8 mouse cellular contexts compared by ENCODE assay signal in the genomic region with DNA sequence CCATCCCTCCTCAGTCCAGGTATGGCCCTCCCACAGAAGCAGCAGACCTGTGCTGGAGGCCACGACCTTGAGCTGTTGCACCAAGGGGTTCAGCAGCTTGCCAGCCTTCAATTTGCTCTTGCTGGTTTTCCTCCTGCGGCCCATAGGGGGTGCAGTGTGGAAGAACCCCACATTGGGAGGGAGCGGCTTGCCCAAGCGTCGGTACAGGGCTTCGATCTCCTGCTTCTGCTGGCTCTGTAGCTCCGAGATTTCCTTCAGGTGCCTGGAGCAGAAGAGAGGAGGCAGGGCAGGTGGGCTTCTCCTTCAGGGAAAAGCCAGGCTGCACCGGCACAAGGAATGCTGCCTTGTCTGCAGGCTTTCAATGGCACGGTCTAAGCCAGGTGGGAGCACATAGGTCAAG.
DNase-seq lines count a peak whose midpoint lies in the region; ATAC-seq and TF ChIP-seq lines count a peak whose summit lies in the region.

No protein-coding gene starts in this region.

- intact Hi-C loops in gastrocnemius, adult 2 months (cut with DNase I) = no loop called here
- intact Hi-C loops in gastrocnemius, postnatal 36 days (cut with DNase I) = no loop called here

- TF ChIP-seq POLR2A in embryonic fibroblast, embryonic 13.5 days (IDR thresholded peaks at IDR 0.05; ENCODE audit: low read depth, low read length) = no peak

- DNase-seq in gastrocnemius, adult 2 months = peak; percentile 26
- no peak for DNase-seq in gastrocnemius, postnatal 25 days
- DNase-seq in midbrain, embryonic 14.5 days = peak; percentile 35
- DNase-seq in right cerebral cortex, postnatal 10 days (ENCODE audit: low spot score in 2 of 2) = no peak
- DNase-seq in gastrocnemius, postnatal 36 days = no peak

- 52% methylated on average over 9 of the region's 9 CpGs for WGBS in midbrain, embryonic 14.5 days
- 49% methylated on average over 9 of the region's 9 CpGs for WGBS in midbrain, embryonic 16.5 days
- 46% methylated on average over 9 of the region's 9 CpGs for WGBS in stomach, embryonic 16.5 days

- no peaks in the 10 kb centered on the region for H3K9me3 ChIP-seq in midbrain, embryonic 14.5 days (ENCODE audit: control insufficient read depth, low read length)
- no peaks in the 10 kb centered on the region for H3K9me3 ChIP-seq in midbrain, embryonic 16.5 days (replicated peaks; ENCODE audit: control insufficient read depth, low read length, poor library complexity, severe bottlenecking)
- no peaks in the 10 kb centered on the region for H3K9me3 ChIP-seq in stomach, embryonic 16.5 days (replicated peaks; ENCODE audit: control insufficient read depth, low read length)

- no peaks in the 10 kb centered on the region for H3K4me1 ChIP-seq in midbrain, embryonic 14.5 days (ENCODE audit: control insufficient read depth, insufficient read depth, low read length)
- no peaks in the 10 kb centered on the region for H3K4me1 ChIP-seq in midbrain, embryonic 16.5 days (ENCODE audit: control insufficient read depth, insufficient read depth, low read length)
- H3K4me1 ChIP-seq in embryonic fibroblast, embryonic 13.5 days (ENCODE audit: control insufficient read depth, insufficient read depth, low read length) = no peaks in the 10 kb centered on the region
- H3K4me1 ChIP-seq in stomach, embryonic 16.5 days (ENCODE audit: control insufficient read depth, insufficient read depth, low read length) = no peaks in the 10 kb centered on the region

- H3K27me3 ChIP-seq in midbrain, embryonic 14.5 days (ENCODE audit: control insufficient read depth, insufficient read depth, low read length) = no peaks in the 10 kb centered on the region
- H3K27me3 ChIP-seq in midbrain, embryonic 16.5 days (ENCODE audit: control insufficient read depth, insufficient read depth, low read depth, low read length) = no peaks in the 10 kb centered on the region
- H3K27me3 ChIP-seq in stomach, embryonic 16.5 days (ENCODE audit: control insufficient read depth, insufficient read depth, low read length) = no peaks in the 10 kb centered on the region

- no peak overlapping the region for H3K4me3 ChIP-seq in gastrocnemius, adult 2 months
- H3K4me3 ChIP-seq in midbrain, embryonic 14.5 days (replicated peaks; ENCODE audit: low read depth, low read length) = no peak overlapping the region
- no peak overlapping the region for H3K4me3 ChIP-seq in midbrain, embryonic 16.5 days (ENCODE audit: low read depth, low read length)
- H3K4me3 ChIP-seq in embryonic fibroblast, embryonic 13.5 days (ENCODE audit: insufficient read depth, low read length) = no peak overlapping the region
- H3K4me3 ChIP-seq in stomach, embryonic 16.5 days (replicated peaks; ENCODE audit: low read length) = no peak overlapping the region

- no peak overlapping the region for H3K27ac ChIP-seq in gastrocnemius, adult 2 months
- H3K27ac ChIP-seq in midbrain, embryonic 14.5 days (replicated peaks; ENCODE audit: low read depth, low read length) = no peak overlapping the region
- H3K27ac ChIP-seq in midbrain, embryonic 16.5 days (ENCODE audit: low read length) = no peak overlapping the region
- no peak overlapping the region for H3K27ac ChIP-seq in embryonic fibroblast, embryonic 13.5 days (ENCODE audit: insufficient read depth, low read length)
- H3K27ac ChIP-seq in stomach, embryonic 16.5 days (ENCODE audit: low read length) = no peak overlapping the region

- no peak overlapping the region for H3K9ac ChIP-seq in midbrain, embryonic 14.5 days (replicated peaks; ENCODE audit: low read length)
- H3K9ac ChIP-seq in midbrain, embryonic 16.5 days (ENCODE audit: low read depth, low read length) = no peak overlapping the region
- no peak overlapping the region for H3K9ac ChIP-seq in stomach, embryonic 16.5 days (ENCODE audit: low read length)

- H3K4me2 ChIP-seq in midbrain, embryonic 14.5 days (ENCODE audit: low read length) = no peak overlapping the region
- no peak overlapping the region for H3K4me2 ChIP-seq in midbrain, embryonic 16.5 days (ENCODE audit: low read length)
- H3K4me2 ChIP-seq in stomach, embryonic 16.5 days (ENCODE audit: low read depth, low read length) = no peak overlapping the region

- TF ChIP-seq CTCF in gastrocnemius, adult 2 months (IDR thresholded peaks at IDR 0.05) = peak; percentile 56
- TF ChIP-seq CTCF in embryonic fibroblast, embryonic 13.5 days (IDR thresholded peaks at IDR 0.05; ENCODE audit: borderline replicate concordance, insufficient read depth, low read length) = 0 out of 2 replicates have a peak, but pooled peaks have one; percentile 16

- no peak for ATAC-seq in midbrain, embryonic 14.5 days (ENCODE audit: low FRiP score, low TSS enrichment)
- ATAC-seq in midbrain, embryonic 16.5 days = no peak
- ATAC-seq in stomach, embryonic 16.5 days (ENCODE audit: insufficient read depth, low FRiP score) = 0 out of 2 replicates have a peak, but pooled peaks have one; percentile 19

- H3K36me3 ChIP-seq in midbrain, embryonic 14.5 days (ENCODE audit: control insufficient read depth, insufficient read depth, low read length) = peaks cover 67% of the 10 kb centered on the region
- peaks cover 34% of the 10 kb centered on the region for H3K36me3 ChIP-seq in midbrain, embryonic 16.5 days (ENCODE audit: control insufficient read depth, insufficient read depth, low read length)
- no peaks in the 10 kb centered on the region for H3K36me3 ChIP-seq in stomach, embryonic 16.5 days (ENCODE audit: control insufficient read depth, insufficient read depth, low read length)

Comparison
In these comparisons a context has a peak if more than half of its experiments do, and no peak if none do; other contexts are left out.
1. DNase-seq: peak in gastrocnemius, adult 2 months (single experiment) and midbrain, embryonic 14.5 days (single experiment); none in gastrocnemius, postnatal 25 days (single experiment), right cerebral cortex, postnatal 10 days (0 of 2) and gastrocnemius, postnatal 36 days (0 of 2).